Mouse (Mus musculus) midbrain, embryonic 12.5 days (tissue): ENCODE measurements around the gene Rsph6a. TPM values are rescaled to one million over a fixed set of nuclear protein-coding genes. Genes with fewer than 3 reads are reported as not detected.

Experiments used
- ATAC-seq: fragments of 200-750 bp; cut with Nextera tagmentation; 2 replicates; pipeline ENCODE4 v1.8.0; 2017; ENCODE audit warnings: low read depth, moderate TSS enrichment, moderate library complexity; ENCODE audit not compliant: low FRiP score
- H3K27ac ChIP-seq: fragments of 300-500 bp; sonication (generic); replicated peaks from 2 replicates; pipeline ENCODE4 v1.5.1; 2016; ENCODE audit warnings: mild to moderate bottlenecking
- H3K27me3 ChIP-seq: fragments of 300-500 bp; sonication (generic); 2 replicates; pipeline ENCODE4 v1.6.1; 2016; ENCODE audit warnings: mild to moderate bottlenecking
- H3K36me3 ChIP-seq: fragments of 300-500 bp; sonication (generic); 2 replicates; pipeline ENCODE4 v1.6.1; 2016
- H3K4me1 ChIP-seq: fragments of 300-500 bp; sonication (generic); 2 replicates; pipeline ENCODE4 v1.6.1; 2016
- H3K4me2 ChIP-seq: fragments of 300-500 bp; sonication (generic); replicated peaks from 2 replicates; pipeline ENCODE4 v1.6.1; 2016; ENCODE audit warnings: mild to moderate bottlenecking, moderate library complexity
- H3K4me3 ChIP-seq: fragments of 300-500 bp; sonication (generic); 2 replicates; pipeline ENCODE4 v1.5.1; 2016; ENCODE audit warnings: mild to moderate bottlenecking
- H3K9ac ChIP-seq: fragments of 300-500 bp; sonication (generic); replicated peaks from 2 replicates; pipeline ENCODE4 v1.6.1; 2016; ENCODE audit warnings: mild to moderate bottlenecking, moderate library complexity
- H3K9me3 ChIP-seq: fragments of 300-500 bp; sonication (generic); 2 replicates; pipeline ENCODE4 v1.6.1; 2016; ENCODE audit warnings: mild to moderate bottlenecking
- WGBS: fragments of 180-500 bp; shearing (Covaris S2); methylation state at CpG from one replicate; pipeline ENCODE4 v1.1.7; 2016; 5-methylcytosine and 5-hydroxymethylcytosine counted together
- microRNA-seq: library from miRNA; unstranded; fragments of <30 nt; microRNA quantifications from one replicate; pipeline ENCODE4, GENCODE M21; 2017
- polyA plus RNA-seq: library from polyadenylated mRNA; unstranded; fragments of >200 nt; fragmentation: Nextera tagmentation; extraction: Ambion mirVana; gene quantifications from 2 replicates; pipeline ENCODE4 v1.2.1, GENCODE M21; 2016

The Rsph6a gene
- polyA plus RNA-seq, 1 experiment from 2014 or later, result not detected

DNA sequence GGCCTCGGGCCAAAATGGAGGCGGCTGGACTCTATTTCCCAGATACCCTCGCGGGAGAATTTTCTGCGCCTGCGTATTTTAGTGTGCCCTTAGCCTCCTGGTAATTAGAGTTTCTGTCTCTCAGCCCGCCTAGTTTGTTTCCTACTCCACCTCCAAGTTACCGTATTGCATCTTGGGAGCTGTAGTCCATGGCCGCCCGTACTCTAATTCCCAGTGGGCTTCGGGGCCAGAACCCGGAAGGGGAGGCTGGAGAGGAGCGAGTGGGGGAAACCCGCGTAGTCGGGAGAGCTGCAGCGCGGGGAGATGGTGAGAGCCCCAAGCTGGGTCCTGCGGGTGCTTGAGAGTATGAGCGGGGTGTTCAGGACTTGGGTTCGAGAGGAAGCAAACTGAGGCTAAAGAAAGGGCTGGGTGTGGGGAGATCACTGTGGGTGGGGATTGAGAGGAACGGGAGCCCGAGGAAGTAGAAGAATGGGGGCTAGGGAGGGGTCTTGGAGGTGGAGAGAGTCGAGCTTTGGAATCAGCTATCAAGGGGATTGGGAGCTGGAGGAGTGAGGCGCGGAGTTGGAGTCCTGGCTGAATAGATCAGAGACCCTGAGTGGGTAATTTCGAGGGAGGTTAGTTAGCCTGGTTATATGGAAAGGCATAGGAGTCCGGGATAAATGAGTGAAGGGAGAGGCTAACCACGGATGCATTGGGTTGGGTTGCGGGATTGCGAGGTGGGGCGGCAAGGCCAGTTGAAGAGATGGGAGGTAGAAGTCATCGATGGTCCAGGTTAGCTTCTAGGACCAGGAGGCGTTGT, 65.3 kb downstream of the Rsph6a start, which contains the start of gene Fbxo46:
Gene Fbxo46, plus strand, starts transcription at position 229 of the 799 bp plus-strand sequence.
- H3K9ac ChIP-seq, result peak within 1 kb of the TSS; percentile 74
- H3K27me3 ChIP-seq, result peaks cover 19% of the 10 kb centered on the region
- peak; percentile 97 for ATAC-seq
- H3K4me3 ChIP-seq, result peak within 1 kb of the TSS; percentile 72
- no peak within 1 kb of the TSS; the same call in 1 of the 2 replicates for H3K27ac ChIP-seq
- WGBS, result 2% methylated on average over 34 of the region's 34 CpGs
- peak within 1 kb of the TSS; percentile 76 for H3K4me2 ChIP-seq
- H3K4me1 ChIP-seq, result peaks cover 19% of the 10 kb centered on the region
- no peaks in the 10 kb centered on the region for H3K9me3 ChIP-seq
- no peaks in the 10 kb centered on the region for H3K36me3 ChIP-seq

DNA sequence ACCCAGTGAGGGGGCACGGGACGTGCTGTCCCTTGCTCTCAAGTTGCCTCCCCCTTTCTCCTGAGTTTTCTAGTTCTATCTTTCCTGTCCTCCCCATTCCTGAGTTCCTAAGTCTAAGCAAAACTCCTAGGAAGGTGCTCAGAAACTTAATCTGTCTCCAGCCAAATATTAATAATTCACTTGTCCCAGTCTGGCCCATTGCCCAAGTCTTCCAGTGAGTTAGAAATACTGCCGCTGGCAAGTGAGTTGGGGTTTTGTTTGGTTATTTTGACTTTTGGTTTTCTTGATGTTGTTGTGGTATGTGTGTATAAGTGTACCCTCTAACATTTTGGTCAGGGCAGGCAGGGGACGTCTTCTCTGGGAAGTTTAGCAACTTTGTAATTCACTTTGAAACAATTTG, 67.2 kb downstream of the Rsph6a start:
- H3K27me3 ChIP-seq, result peaks cover 19% of the 10 kb centered on the region
- H3K4me1 ChIP-seq, result peaks cover 19% of the 10 kb centered on the region
- no peak overlapping the region for H3K27ac ChIP-seq
- ATAC-seq, result no peak
- no peak overlapping the region for H3K4me2 ChIP-seq
- no peak overlapping the region for H3K4me3 ChIP-seq
- peaks cover 6% of the 10 kb centered on the region; the same call in 1 of the 2 replicates for H3K36me3 ChIP-seq
- H3K9me3 ChIP-seq, result no peaks in the 10 kb centered on the region
- WGBS, result 91% methylated on average over 4 of the region's 4 CpGs
- H3K9ac ChIP-seq, result no peak overlapping the region

Small RNA genes lying within 50 kb of the gene (microRNA-seq; reads per million reads assigned to microRNA genes)
- not detected for gene Mir3100

Other genes with a start within 250 kb of the Rsph6a start
- 0.08 and 0.10 TPM in 2 replicates for gene Psg17, start 233.1 kb upstream of the Rsph6a start, polyA plus RNA-seq
- 0.59 and 0.63 TPM in 2 replicates for gene Mill2, start 214.7 kb upstream of the Rsph6a start, polyA plus RNA-seq
- gene Pglyrp1, start 183.4 kb upstream of the Rsph6a start, polyA plus RNA-seq, result 2.5 and 4.2 TPM in 2 replicates
- gene Ccdc61, start 144.3 kb upstream of the Rsph6a start, polyA plus RNA-seq, result 34.7 and 38.7 TPM in 2 replicates
- 12.0 and 13.5 TPM in 2 replicates for gene Nova2, start 128.8 kb upstream of the Rsph6a start, polyA plus RNA-seq
- gene Nanos2, start 67.3 kb upstream of the Rsph6a start, polyA plus RNA-seq, result 0.20 and 0.33 TPM in 2 replicates
- 5.3 and 6.1 TPM in 2 replicates for gene Mypop, start 63.4 kb upstream of the Rsph6a start, polyA plus RNA-seq
- 41.6 and 43.1 TPM in 2 replicates for gene Irf2bp1, start 50.6 kb upstream of the Rsph6a start, polyA plus RNA-seq
- 0.09 and 0.10 TPM in 2 replicates for gene Foxa3, start 31.2 kb upstream of the Rsph6a start, polyA plus RNA-seq
- 51.5 and 53.5 TPM in 2 replicates for gene Sympk, start 30.3 kb upstream of the Rsph6a start, polyA plus RNA-seq
- 20.8 and 21.0 TPM in 2 replicates for gene Dmwd, start 21.5 kb downstream of the Rsph6a start, polyA plus RNA-seq
- gene Dmpk, start 29.2 kb downstream of the Rsph6a start, polyA plus RNA-seq, result 11.2 and 11.7 TPM in 2 replicates
- gene Six5, start 39.9 kb downstream of the Rsph6a start, polyA plus RNA-seq, result 7.4 and 7.9 TPM in 2 replicates
- 1.1 and 1.3 TPM in 2 replicates for gene Gm4969, start 63.7 kb downstream of the Rsph6a start, polyA plus RNA-seq
- gene Fbxo46, start 65.2 kb downstream of the Rsph6a start, polyA plus RNA-seq, result 20.6 and 21.9 TPM in 2 replicates
- 21.0 and 22.0 TPM in 2 replicates for gene Qpctl, start 94.6 kb downstream of the Rsph6a start, polyA plus RNA-seq
- 136 and 139 TPM in 2 replicates for gene Snrpd2, start 95.0 kb downstream of the Rsph6a start, polyA plus RNA-seq
- gene Gipr, start 111.4 kb downstream of the Rsph6a start, polyA plus RNA-seq, result 2.1 and 3.4 TPM in 2 replicates
- gene Eml2, start 121.7 kb downstream of the Rsph6a start, polyA plus RNA-seq, result 5.4 and 6.0 TPM in 2 replicates
- 1.6 and 2.0 TPM in 2 replicates for gene Gpr4, start 157.8 kb downstream of the Rsph6a start, polyA plus RNA-seq
- gene Opa3, start 173.6 kb downstream of the Rsph6a start, polyA plus RNA-seq, result 41.8 and 43.7 TPM in 2 replicates
- gene Vasp, start 217.1 kb downstream of the Rsph6a start, polyA plus RNA-seq, result 44.9 and 47.1 TPM in 2 replicates
- 0.20 and 0.32 TPM in 2 replicates for gene Ppm1n, start 225.4 kb downstream of the Rsph6a start, polyA plus RNA-seq
- 74.6 and 79.7 TPM in 2 replicates for gene Rtn2, start 227.9 kb downstream of the Rsph6a start, polyA plus RNA-seq